Mouse (Mus musculus): ENCODE results near the gene E130218I03Rik. TPM values are rescaled to one million over a fixed set of nuclear protein-coding genes. Genes with fewer than 3 reads are reported as not detected.

The E130218I03Rik gene
- polyA plus RNA-seq, 1 experiment from 2014 or later, result 0.42 TPM

DNA sequence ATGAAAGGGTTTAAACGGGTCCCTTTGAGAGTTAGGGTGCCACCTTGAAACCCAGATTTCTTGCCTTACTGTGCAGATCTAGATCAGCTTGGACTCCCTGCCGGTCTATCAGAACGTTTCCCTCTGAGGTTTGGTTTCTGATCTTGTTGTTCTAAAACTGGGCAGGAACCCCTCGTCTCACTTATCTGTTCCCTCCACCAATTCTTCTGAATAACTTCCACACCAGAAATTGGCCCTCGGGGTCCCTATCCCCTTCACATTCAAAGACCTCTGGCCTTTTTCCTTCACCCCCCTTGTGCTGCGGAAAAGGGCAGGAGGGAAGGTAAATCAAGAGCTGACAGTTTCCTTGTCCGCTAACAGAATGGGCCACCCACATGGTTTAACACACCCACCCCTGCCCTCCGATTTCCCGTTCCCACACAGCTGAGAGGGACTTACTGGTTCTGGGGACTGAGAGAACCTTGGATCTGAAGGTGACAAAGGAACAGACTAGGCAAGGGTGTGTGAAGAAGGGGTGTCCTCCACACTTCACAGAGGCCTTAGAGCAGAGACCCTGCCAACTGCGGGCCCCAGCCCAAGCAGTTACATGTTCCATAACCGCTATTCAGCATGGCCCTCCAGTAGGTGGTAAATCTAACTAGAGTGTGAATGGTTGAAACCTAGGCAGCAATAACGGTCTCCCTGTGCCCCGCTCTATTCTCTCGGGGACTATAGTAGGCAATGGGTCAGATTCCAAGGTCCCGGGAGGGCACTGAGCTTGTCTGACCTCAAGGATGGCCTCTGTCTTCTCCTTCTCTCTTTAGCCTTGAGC is 9.7 kb downstream of the E130218I03Rik start:
- WGBS, result 8% methylated on average over 15 of the region's 15 CpGs
- H3K27ac ChIP-seq (replicated peaks), result peak overlapping the region; percentile 25; the same call in 1 of the 2 replicates

DNA sequence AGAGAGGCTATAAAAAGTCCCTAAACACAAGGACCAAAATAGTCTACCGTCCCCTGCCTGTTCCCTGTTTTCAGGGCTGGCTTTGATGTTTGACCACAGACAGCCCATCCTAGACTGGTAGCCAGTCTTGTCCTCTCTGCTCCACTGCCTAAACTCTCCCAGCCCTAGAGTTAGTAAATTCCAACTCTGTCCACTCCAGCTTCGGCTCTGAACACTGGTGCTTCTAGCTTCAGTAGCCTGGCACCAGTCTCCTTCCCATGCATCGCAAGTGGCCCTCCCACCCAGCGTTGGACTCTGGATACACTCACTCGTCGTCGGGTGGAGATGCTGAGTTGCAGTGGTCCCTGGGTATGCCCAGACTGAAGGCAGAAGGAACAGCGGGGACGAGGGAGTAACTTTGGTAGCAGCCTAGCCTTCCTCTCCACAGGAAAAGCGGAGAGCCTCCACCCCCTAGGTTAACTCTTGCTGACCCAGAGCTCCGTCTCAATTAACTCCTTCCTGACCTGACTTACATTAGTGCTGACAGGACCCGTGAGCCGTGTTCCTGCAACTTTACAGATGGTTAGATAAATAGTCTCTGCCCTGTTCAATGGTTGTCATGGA is 10.4 kb downstream of the E130218I03Rik start, which contains the start of gene Grrp1:
Grrp1 (minus strand) TSS at position 385 of the 603 bp plus-strand sequence.
- no peak for ATAC-seq (ENCODE audit: low FRiP score)
- H3K27ac ChIP-seq (replicated peaks), result 0 out of 2 replicates have a peak within 1 kb of the TSS, but pooled peaks have one; percentile 25
- H3K36me3 ChIP-seq, result no peaks in the 10 kb centered on the region
- peak within 1 kb of the TSS; percentile 77 for H3K4me2 ChIP-seq
- H3K9me3 ChIP-seq (replicated peaks), result no peaks in the 10 kb centered on the region
- peak within 1 kb of the TSS; percentile 61 for H3K4me3 ChIP-seq (replicated peaks)
- H3K27me3 ChIP-seq (replicated peaks), result peaks cover 53% of the 10 kb centered on the region
- H3K9ac ChIP-seq (replicated peaks), result peak within 1 kb of the TSS; percentile 26; the same call in 1 of the 2 replicates
- 1% methylated on average over 13 of the region's 13 CpGs for WGBS
- peaks cover 68% of the 10 kb centered on the region for H3K4me1 ChIP-seq

More for the DNA sequence above, 9.7 kb downstream of the E130218I03Rik start:
- Histone ChIP-seq H3K4me1 (peaks cover 68% of the 10 kb centered on the region), H3K9ac (replicated peaks) (peak overlapping the region; percentile 70; the same call in 1 of the 2 replicates), H3K27me3 (replicated peaks) (peaks cover 59% of the 10 kb centered on the region), H3K9me3 (replicated peaks) (no peaks in the 10 kb centered on the region), H3K4me2 (peak overlapping the region; percentile 77), H3K36me3 (no peaks in the 10 kb centered on the region), H3K4me3 (replicated peaks) (peak overlapping the region; percentile 61)
- no peak for ATAC-seq (ENCODE audit: low FRiP score)

GRCm38 (mm10) chr4:134254835-134255234 is 11.4 kb downstream of the E130218I03Rik start:
- Histone ChIP-seq H3K36me3 (no peaks in the 10 kb centered on the region), H3K27me3 (replicated peaks) (peaks cover 49% of the 10 kb centered on the region), H3K4me2 (no peak overlapping the region), H3K9me3 (replicated peaks) (no peaks in the 10 kb centered on the region), H3K9ac (replicated peaks) (no peak overlapping the region), H3K4me3 (replicated peaks) (no peak overlapping the region), H3K4me1 (peaks cover 59% of the 10 kb centered on the region), H3K27ac (replicated peaks) (no peak overlapping the region)
- WGBS, result 26% methylated on average over 3 of the region's 3 CpGs
- ATAC-seq (ENCODE audit: low FRiP score), result no peak

DNA sequence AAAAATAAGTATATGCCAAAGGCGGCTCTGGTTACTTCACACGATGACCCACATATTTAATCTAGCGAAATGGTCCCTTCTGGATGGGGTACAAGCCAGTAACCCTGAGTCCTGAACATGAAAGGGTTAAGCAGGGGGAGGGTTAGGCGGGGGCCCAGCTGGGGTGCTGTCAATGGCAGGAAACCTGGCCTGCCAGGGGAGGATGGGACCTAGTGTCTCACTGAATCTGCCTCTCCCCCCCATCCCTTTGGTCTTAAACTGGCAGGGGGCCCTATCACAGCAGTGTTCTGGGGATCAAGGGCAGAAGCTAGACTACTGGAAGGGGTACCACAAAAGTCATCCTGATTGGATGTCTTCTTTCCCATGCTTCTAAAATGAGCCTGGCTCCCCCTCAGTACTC is 12.4 kb downstream of the E130218I03Rik start:
- peaks cover 49% of the 10 kb centered on the region for H3K4me1 ChIP-seq
- peaks cover 45% of the 10 kb centered on the region for H3K27me3 ChIP-seq (replicated peaks)

DNA sequence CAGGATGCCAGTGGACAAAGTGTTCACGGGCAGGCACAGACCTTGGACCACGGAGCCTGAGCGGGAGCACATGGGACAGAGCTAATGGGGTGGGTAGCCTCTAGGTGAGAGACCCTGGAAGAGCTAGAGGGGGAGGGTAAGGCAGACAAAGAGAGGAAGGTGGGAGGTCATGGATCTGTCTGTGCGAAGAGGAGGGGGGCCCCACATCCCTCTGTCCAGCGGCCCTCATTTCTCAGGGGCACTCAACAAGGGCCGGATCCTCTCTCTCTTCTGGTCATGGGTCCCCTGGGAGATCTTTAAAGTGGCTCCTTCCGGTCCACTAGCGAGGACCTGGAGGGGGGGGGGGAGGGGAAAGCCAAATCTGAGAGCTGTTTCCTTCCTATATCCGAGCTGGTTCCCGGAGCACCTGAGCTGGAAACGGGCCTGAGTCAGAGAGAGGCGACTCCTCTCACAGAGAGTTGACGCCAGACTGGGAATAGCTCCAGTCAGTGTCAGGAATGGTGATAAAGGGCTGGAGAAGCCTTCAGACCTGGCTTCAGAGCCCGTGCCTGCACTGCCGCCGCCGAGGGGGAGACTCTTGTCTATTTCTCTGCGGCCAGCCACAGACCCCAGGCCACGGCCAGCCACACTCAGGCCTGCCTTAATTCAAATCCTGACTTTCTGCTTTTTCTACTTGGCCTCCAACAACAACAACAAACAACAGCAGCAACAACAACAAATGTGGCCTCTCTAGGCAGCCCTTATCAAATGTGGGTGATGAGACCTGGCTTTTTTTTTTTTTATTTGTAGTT is 13.1 kb downstream of the E130218I03Rik start:
- Histone ChIP-seq H3K4me3 (replicated peaks) (no peak overlapping the region), H3K9ac (replicated peaks) (no peak overlapping the region), H3K27me3 (replicated peaks) (peaks cover 43% of the 10 kb centered on the region), H3K4me2 (0 out of 2 replicates have a peak overlapping the region, but pooled peaks have one; percentile 15), H3K4me1 (peaks cover 41% of the 10 kb centered on the region), H3K27ac (replicated peaks) (0 out of 2 replicates have a peak overlapping the region, but pooled peaks have one; percentile 9), H3K36me3 (no peaks in the 10 kb centered on the region), H3K9me3 (replicated peaks) (no peaks in the 10 kb centered on the region)
- WGBS, result 7% methylated on average over 19 of the region's 19 CpGs
- no peak for ATAC-seq (ENCODE audit: low FRiP score)

More for the DNA sequence above, 12.4 kb downstream of the E130218I03Rik start:
- H3K4me2 ChIP-seq, result no peak overlapping the region
- H3K27ac ChIP-seq (replicated peaks), result no peak overlapping the region
- no peaks in the 10 kb centered on the region for H3K36me3 ChIP-seq
- 27% methylated on average over 4 of the region's 4 CpGs for WGBS
- no peak for ATAC-seq (ENCODE audit: low FRiP score)
- no peak overlapping the region for H3K4me3 ChIP-seq (replicated peaks)
- H3K9ac ChIP-seq (replicated peaks), result no peak overlapping the region
- no peaks in the 10 kb centered on the region for H3K9me3 ChIP-seq (replicated peaks)

- no peak for ATAC-seq (ENCODE audit: low FRiP score)
- Histone ChIP-seq H3K36me3 (no peaks in the 10 kb centered on the region), H3K4me3 (replicated peaks) (no peak overlapping the region), H3K9ac (replicated peaks) (no peak overlapping the region), H3K9me3 (replicated peaks) (no peaks in the 10 kb centered on the region), H3K27me3 (replicated peaks) (peaks cover 37% of the 10 kb centered on the region), H3K4me1 (peaks cover 33% of the 10 kb centered on the region), H3K27ac (replicated peaks) (0 out of 2 replicates have a peak overlapping the region, but pooled peaks have one; percentile 9), H3K4me2 (no peak overlapping the region)
- 17% methylated on average over 11 of the region's 11 CpGs for WGBS
Observed at GRCm38 (mm10) chr4:134257198-134258009, 13.9 kb downstream of the E130218I03Rik start.

GRCm38 (mm10) chr4:134258354-134258753 is 14.9 kb downstream of the E130218I03Rik start:
- Histone ChIP-seq H3K36me3 (no peaks in the 10 kb centered on the region), H3K9ac (replicated peaks) (no peak overlapping the region; the same call in 1 of the 2 replicates), H3K9me3 (replicated peaks) (no peaks in the 10 kb centered on the region), H3K4me3 (replicated peaks) (no peak overlapping the region), H3K4me2 (no peak overlapping the region), H3K4me1 (peaks cover 24% of the 10 kb centered on the region), H3K27me3 (replicated peaks) (peaks cover 28% of the 10 kb centered on the region), H3K27ac (replicated peaks) (no peak overlapping the region)
- ATAC-seq (ENCODE audit: low FRiP score), result no peak
- WGBS, result 72% methylated on average over 11 of the region's 11 CpGs

DNA sequence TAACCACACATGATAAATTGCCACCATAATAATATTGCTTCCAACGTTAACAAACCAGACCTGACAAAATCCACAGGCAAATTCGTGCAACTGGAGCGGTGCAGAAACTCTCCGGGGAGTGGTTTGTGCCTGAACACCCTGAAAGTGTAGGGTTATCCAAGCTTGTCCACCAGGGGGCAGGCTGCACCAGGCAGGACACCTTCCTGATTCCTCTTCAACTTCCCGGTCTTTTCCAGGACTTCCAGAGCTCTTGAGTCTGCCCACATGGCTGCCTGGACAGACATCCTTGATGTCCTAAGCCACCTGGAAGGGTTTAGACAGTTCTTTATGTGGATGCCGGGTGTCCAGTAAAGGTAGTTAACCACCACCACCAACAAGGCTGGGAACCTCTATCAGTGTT is 19.7 kb downstream of the E130218I03Rik start:
- no peaks in the 10 kb centered on the region for H3K27me3 ChIP-seq (replicated peaks)
- no peaks in the 10 kb centered on the region for H3K9me3 ChIP-seq (replicated peaks)
- H3K9ac ChIP-seq (replicated peaks), result no peak overlapping the region
- H3K4me2 ChIP-seq, result no peak overlapping the region
- ATAC-seq (ENCODE audit: low FRiP score), result no peak
- 36% methylated on average over 6 of the region's 6 CpGs for WGBS
- no peaks in the 10 kb centered on the region for H3K4me1 ChIP-seq
- no peak overlapping the region for H3K27ac ChIP-seq (replicated peaks)
- no peaks in the 10 kb centered on the region for H3K36me3 ChIP-seq
- H3K4me3 ChIP-seq (replicated peaks), result no peak overlapping the region

GRCm38 (mm10) chr4:134265860-134266585 is 22.6 kb downstream of the E130218I03Rik start:
- 59% methylated on average over 9 of the region's 9 CpGs for WGBS
- Histone ChIP-seq H3K9ac (replicated peaks) (no peak overlapping the region), H3K9me3 (replicated peaks) (no peaks in the 10 kb centered on the region), H3K4me2 (no peak overlapping the region), H3K4me1 (no peaks in the 10 kb centered on the region), H3K27ac (replicated peaks) (no peak overlapping the region), H3K4me3 (replicated peaks) (no peak overlapping the region), H3K27me3 (replicated peaks) (no peaks in the 10 kb centered on the region), H3K36me3 (no peaks in the 10 kb centered on the region)
- ATAC-seq (ENCODE audit: low FRiP score), result no peak

DNA sequence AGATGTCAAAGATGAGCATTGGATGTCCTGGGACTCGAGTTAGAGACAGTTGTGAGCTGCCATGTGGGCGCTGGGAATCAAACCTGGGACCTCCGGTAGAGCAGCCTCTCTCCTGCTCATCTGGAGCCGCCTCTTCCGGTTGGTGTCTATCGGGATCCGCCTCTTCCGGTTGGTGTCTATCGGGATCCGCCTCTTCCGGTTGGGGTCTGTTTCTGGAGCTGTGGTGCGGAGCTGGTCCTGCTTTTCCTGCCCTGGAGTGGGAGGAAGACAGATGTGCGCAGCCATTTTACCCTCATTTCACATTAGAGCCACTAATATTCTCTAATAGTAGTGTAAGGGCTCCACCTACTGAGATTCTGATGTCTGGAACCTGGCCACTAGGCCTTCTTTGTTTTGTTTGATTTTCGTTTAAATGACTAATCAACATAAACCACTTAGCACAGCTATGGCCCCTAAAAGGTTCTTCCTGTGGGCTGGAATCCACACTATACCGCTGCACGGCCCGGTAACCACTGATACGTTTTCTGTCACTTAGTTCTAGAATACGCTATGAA is 24.7 kb downstream of the E130218I03Rik start:
- no peaks in the 10 kb centered on the region for H3K27me3 ChIP-seq (replicated peaks)
- no peak overlapping the region for H3K4me2 ChIP-seq
- no peaks in the 10 kb centered on the region for H3K9me3 ChIP-seq (replicated peaks)
- peaks cover 2% of the 10 kb centered on the region; the same call in 1 of the 2 replicates for H3K4me1 ChIP-seq
- H3K36me3 ChIP-seq, result no peaks in the 10 kb centered on the region
- H3K4me3 ChIP-seq (replicated peaks), result no peak overlapping the region
- no peak overlapping the region for H3K27ac ChIP-seq (replicated peaks)
- no peak for ATAC-seq (ENCODE audit: low FRiP score)
- no peak overlapping the region for H3K9ac ChIP-seq (replicated peaks)
- 88% methylated on average over 19 of the region's 19 CpGs for WGBS

Measured in neural tube, embryonic 15.5 days (tissue).